ENCODE assay signal across 8 mouse cellular contexts in the genomic region with DNA sequence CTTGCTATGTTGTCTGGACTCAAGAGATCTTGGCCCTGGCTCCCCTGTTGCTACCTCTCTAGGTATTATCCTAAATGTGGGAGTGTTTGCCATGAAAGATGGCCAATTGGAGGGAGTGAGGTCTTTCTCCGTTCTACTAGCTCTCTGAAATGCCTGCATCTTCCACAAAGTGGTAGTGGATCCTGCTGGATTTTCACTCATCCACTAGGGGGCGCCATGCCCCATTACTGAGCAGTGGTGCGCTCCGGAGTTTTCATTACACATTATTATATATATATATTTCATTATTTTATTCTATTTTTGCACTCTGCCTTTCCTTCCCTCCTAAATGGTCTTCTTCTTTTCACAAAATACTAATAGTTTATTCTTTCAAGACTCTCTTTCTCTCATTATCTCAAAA.
DNase-seq lines count a peak whose midpoint lies in the region; ATAC-seq and TF ChIP-seq lines count a peak whose summit lies in the region.

No protein-coding gene starts in this region.

- H3K4me3 ChIP-seq in hindbrain, embryonic 10.5 days, result no peak overlapping the region
- no peak overlapping the region for H3K4me3 ChIP-seq in hindbrain, embryonic 16.5 days (ENCODE audit: low read length)
- no peak overlapping the region for H3K4me3 ChIP-seq in CH12.LX (replicated peaks in 1 of 3; ENCODE audit: low read depth in 2 of 3, low read length in 2 of 3, poor library complexity in 1 of 3)
- no peak overlapping the region for H3K4me3 ChIP-seq in limb, embryonic 10.5 days
- no peak overlapping the region for H3K4me3 ChIP-seq in neural tube, embryonic 11.5 days (ENCODE audit: low read depth, low read length)

- TF ChIP-seq POLR2A in CH12.LX (IDR thresholded peaks at IDR 0.05; ENCODE audit: low read depth, low read length), result no peak

- no peak for ATAC-seq in hindbrain, embryonic 16.5 days
- ATAC-seq in frontal cortex, adult (ENCODE audit: low TSS enrichment), result 0 out of 2 replicates have a peak, but pooled peaks have one; percentile 28
- ATAC-seq in neural tube, embryonic 11.5 days (ENCODE audit: insufficient read depth, low FRiP score, low TSS enrichment), result no peak
- no peak for ATAC-seq in monocyte, adult 5-6 weeks (replicated peaks; ENCODE audit: insufficient number of reproducible peaks, low FRiP score, low TSS enrichment, poor library complexity, severe bottlenecking)

- H3K79me2 ChIP-seq in CH12.LX (replicated peaks; ENCODE audit: control insufficient read depth, extremely low read depth, insufficient read depth, poor library complexity, severe bottlenecking), result no peaks in the 10 kb centered on the region

- H3K4me1 ChIP-seq in hindbrain, embryonic 10.5 days (replicated peaks), result peaks cover 28% of the 10 kb centered on the region
- peaks cover 12% of the 10 kb centered on the region for H3K4me1 ChIP-seq in hindbrain, embryonic 16.5 days (ENCODE audit: control insufficient read depth, insufficient read depth, low read depth, low read length)
- peaks cover 0 to 18% of the 10 kb centered on the region in 2 experiments; a peak in 2 of 4 replicates for H3K4me1 ChIP-seq in CH12.LX (ENCODE audit: control insufficient read depth in 1 of 2, insufficient read depth in 2 of 2)
- peaks cover 3% of the 10 kb centered on the region; the same call in 1 of the 2 replicates for H3K4me1 ChIP-seq in limb, embryonic 10.5 days
- H3K4me1 ChIP-seq in neural tube, embryonic 11.5 days (ENCODE audit: control insufficient read depth, insufficient read depth, low read length), result 0 out of 2 replicates have a peak, but pooled peaks cover 2% of the 10 kb centered on the region

- H3K27me3 ChIP-seq in hindbrain, embryonic 10.5 days (ENCODE audit: insufficient read depth, poor library complexity, severe bottlenecking), result no peaks in the 10 kb centered on the region
- no peaks in the 10 kb centered on the region for H3K27me3 ChIP-seq in hindbrain, embryonic 16.5 days (replicated peaks; ENCODE audit: control insufficient read depth, insufficient read depth, low read length)
- H3K27me3 ChIP-seq in CH12.LX (replicated peaks), result no peaks in the 10 kb centered on the region
- no peaks in the 10 kb centered on the region for H3K27me3 ChIP-seq in limb, embryonic 10.5 days (ENCODE audit: low read depth, poor library complexity, severe bottlenecking)
- H3K27me3 ChIP-seq in neural tube, embryonic 11.5 days (ENCODE audit: control insufficient read depth, insufficient read depth, low read length), result no peaks in the 10 kb centered on the region

- peaks cover 4% of the 10 kb centered on the region; the same call in 1 of the 2 replicates for H3K36me3 ChIP-seq in hindbrain, embryonic 10.5 days
- H3K36me3 ChIP-seq in hindbrain, embryonic 16.5 days (ENCODE audit: control insufficient read depth, insufficient read depth, low read length), result no peaks in the 10 kb centered on the region
- H3K36me3 ChIP-seq in CH12.LX (replicated peaks in 1 of 2; ENCODE audit: control insufficient read depth in 1 of 2, insufficient read depth in 1 of 2, low read length in 1 of 2), result peaks cover 7 to 65% of the 10 kb centered on the region in 2 experiments
- no peaks in the 10 kb centered on the region for H3K36me3 ChIP-seq in limb, embryonic 10.5 days
- H3K36me3 ChIP-seq in neural tube, embryonic 11.5 days (ENCODE audit: control insufficient read depth, insufficient read depth, low read length), result no peaks in the 10 kb centered on the region

- H3K4me2 ChIP-seq in hindbrain, embryonic 16.5 days (ENCODE audit: low read length), result no peak overlapping the region
- no peak overlapping the region for H3K4me2 ChIP-seq in CH12.LX (ENCODE audit: insufficient read depth, low read depth, poor library complexity, severe bottlenecking)
- H3K4me2 ChIP-seq in neural tube, embryonic 11.5 days (ENCODE audit: low read depth), result no peak overlapping the region

- TF ChIP-seq CTCF in CH12.LX (conservative IDR thresholded peaks at IDR 0.05 in 1 of 2, IDR thresholded peaks at IDR 0.05 in 1 of 2; ENCODE audit: low read depth in 2 of 2, low read length in 2 of 2), result peak; percentile 70 to 80

- dilution Hi-C loops in CH12.LX (cut with MboI; ENCODE audit: extremely low pct_ligation_motif_present, extremely low pct_unique_long_range_greater_than_20kb, low sequenced_read_pairs), result no loop called here

- no peak overlapping the region for H3K27ac ChIP-seq in hindbrain, embryonic 10.5 days
- no peak overlapping the region for H3K27ac ChIP-seq in hindbrain, embryonic 16.5 days (ENCODE audit: low read depth, low read length)
- H3K27ac ChIP-seq in CH12.LX (ENCODE audit: insufficient read depth, low read depth), result no peak overlapping the region
- no peak overlapping the region for H3K27ac ChIP-seq in limb, embryonic 10.5 days
- H3K27ac ChIP-seq in neural tube, embryonic 11.5 days (ENCODE audit: low read depth, low read length), result no peak overlapping the region

- DNase-seq in hindbrain, embryonic 10.5 days (ENCODE audit: low spot score), result peak; percentile 58
- peak; percentile 53 for DNase-seq in CH12.LX (ENCODE audit: extremely low read depth)
- peak; percentile 74 for DNase-seq in brain, adult 2 months (ENCODE audit: low read depth, low spot score)
- DNase-seq in limb, embryonic 10.5 days (ENCODE audit: low spot score), result peak; percentile 74
- peak; percentile 61 for DNase-seq in neural tube, embryonic 11.5 days (ENCODE audit: low spot score)

- WGBS in hindbrain, embryonic 10.5 days, result 38% methylated on average over 4 of the region's 4 CpGs
- WGBS in hindbrain, embryonic 16.5 days, result 28% methylated on average over 4 of the region's 4 CpGs
- 37% methylated on average over 4 of the region's 4 CpGs for WGBS in limb, embryonic 10.5 days
- WGBS in neural tube, embryonic 11.5 days, result 34% methylated on average over 4 of the region's 4 CpGs

- no peak for TF ChIP-seq EP300 in CH12.LX (IDR thresholded peaks at IDR 0.05; ENCODE audit: low read length)

- peak; percentile 43 for TF ChIP-seq RAD21 in CH12.LX (IDR thresholded peaks at IDR 0.05; ENCODE audit: low read depth, low read length)

- H3K9me3 ChIP-seq in hindbrain, embryonic 10.5 days, result no peaks in the 10 kb centered on the region
- H3K9me3 ChIP-seq in hindbrain, embryonic 16.5 days (ENCODE audit: control insufficient read depth, low read length), result no peaks in the 10 kb centered on the region
- no peaks in the 10 kb centered on the region for H3K9me3 ChIP-seq in CH12.LX (replicated peaks; ENCODE audit: low read length)
- no peaks in the 10 kb centered on the region for H3K9me3 ChIP-seq in limb, embryonic 10.5 days (replicated peaks)
- H3K9me3 ChIP-seq in neural tube, embryonic 11.5 days (ENCODE audit: control insufficient read depth, low read length), result no peaks in the 10 kb centered on the region

- no peak overlapping the region for H3K9ac ChIP-seq in hindbrain, embryonic 16.5 days (ENCODE audit: low read depth, low read length)
- no peak overlapping the region for H3K9ac ChIP-seq in CH12.LX (ENCODE audit: insufficient read depth, low read depth)
- no peak overlapping the region for H3K9ac ChIP-seq in neural tube, embryonic 11.5 days (ENCODE audit: low read length)

- in situ Hi-C loops in CH12.LX (cut with MboI; ENCODE audit: low pct_ligation_motif_present, low pct_unique_long_range_greater_than_20kb, low sequenced_read_pairs), result no loop called here

TF ChIP-seq in CH12.LX, 34 proteins besides CTCF, POLR2A, EP300 and RAD21:
- TF ChIP-seq RCOR1 (conservative IDR thresholded peaks at IDR 0.05; ENCODE audit: low read depth, low read length) (no peak), SMC3 (IDR thresholded peaks at IDR 0.05; ENCODE audit: low read depth, low read length) (peak; percentile 23), ELF1 (IDR thresholded peaks at IDR 0.05; ENCODE audit: low read depth, low read length) (no peak), SIN3A (IDR thresholded peaks at IDR 0.05; ENCODE audit: low read length) (no peak), JUND (conservative IDR thresholded peaks at IDR 0.05; ENCODE audit: low read depth, low read length) (no peak), POLR2AphosphoS2 (IDR thresholded peaks at IDR 0.05; ENCODE audit: low read depth, low read length) (no peak), HCFC1 (IDR thresholded peaks at IDR 0.05; ENCODE audit: low read depth, low read length) (no peak)
